Mouse (Mus musculus) mouse embryonic stem cell (cell line): Measurements from ENCODE around the gene Tspan13.

ENCODE experiments used
- in situ Hi-C, 2 experiments: fragments of 300-500 bp; cut with MboI; formaldehyde crosslinking; loops; 1 replicate in 1 of 2; 3 replicates in 1 of 2; pipeline ENCODE4 v1.14.3; 2019 to 2020; ENCODE audit warnings: low sequenced_read_pairs in 2 of 2, low pct_unique_long_range_greater_than_20kb in 1 of 2, mixed read lengths in 1 of 2; ENCODE audit not compliant: unreplicated experiment in 1 of 2

Tspan13 gene

DNA sequence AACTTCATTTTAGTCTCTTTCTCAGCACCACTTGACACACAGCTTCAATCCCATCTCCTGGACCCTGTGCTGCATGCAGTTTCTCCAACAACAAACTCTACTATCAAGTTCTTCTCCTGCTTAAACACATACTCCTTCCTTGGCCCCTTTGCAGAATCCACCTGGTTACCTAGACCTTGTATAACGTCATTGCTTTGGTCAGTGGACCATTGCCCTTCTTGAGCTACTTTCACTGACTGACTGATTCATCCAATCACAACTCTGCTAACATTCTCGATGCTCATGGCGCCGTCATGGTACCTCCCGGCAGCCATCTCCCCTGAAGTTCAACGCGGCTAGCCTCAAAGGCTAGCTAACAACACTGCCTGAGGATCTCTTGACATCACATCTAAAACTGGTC is 6.2 kb downstream of the Tspan13 start:
- in situ Hi-C loops = no loop called here

DNA sequence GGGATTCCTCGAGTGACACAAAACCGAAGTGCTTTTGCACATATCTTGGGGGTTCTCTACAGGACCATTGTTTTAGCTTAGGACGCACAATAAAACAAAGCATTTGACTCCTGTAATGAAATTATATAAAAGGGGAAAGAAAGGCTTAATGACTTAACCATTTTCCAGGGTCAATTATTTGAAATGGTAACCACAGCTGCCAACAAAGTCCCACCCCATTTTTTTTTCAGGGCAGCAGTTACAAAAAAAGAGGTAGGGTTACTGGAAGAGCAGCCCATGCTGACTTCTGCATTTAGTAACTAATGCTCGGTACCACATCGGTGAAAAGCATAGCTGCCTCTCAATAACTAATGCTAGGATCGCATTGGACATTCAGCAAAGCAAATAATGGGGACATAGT is 6.8 kb downstream of the Tspan13 start:
- in situ Hi-C loops = no loop called here

DNA sequence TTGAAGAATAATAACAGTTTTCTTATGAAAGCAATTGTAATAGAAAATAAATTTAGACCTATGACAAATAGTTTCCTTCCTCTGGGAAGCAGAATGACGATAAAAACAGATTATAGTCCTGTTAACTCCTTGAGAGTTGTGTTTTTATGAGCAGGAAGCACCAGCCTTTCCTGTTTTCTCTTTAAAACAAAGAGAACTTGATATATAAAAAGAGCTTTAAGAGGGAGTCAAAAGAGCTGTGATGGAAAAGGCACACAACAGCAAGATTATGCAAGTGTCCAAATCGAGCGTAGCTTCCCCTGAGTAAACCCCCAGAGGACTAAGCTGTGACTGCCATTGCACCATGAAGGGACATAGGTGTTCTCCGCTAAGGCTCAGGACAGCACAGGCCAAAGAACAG is 9.9 kb downstream of the Tspan13 start:
- in situ Hi-C loops = no loop called here

DNA sequence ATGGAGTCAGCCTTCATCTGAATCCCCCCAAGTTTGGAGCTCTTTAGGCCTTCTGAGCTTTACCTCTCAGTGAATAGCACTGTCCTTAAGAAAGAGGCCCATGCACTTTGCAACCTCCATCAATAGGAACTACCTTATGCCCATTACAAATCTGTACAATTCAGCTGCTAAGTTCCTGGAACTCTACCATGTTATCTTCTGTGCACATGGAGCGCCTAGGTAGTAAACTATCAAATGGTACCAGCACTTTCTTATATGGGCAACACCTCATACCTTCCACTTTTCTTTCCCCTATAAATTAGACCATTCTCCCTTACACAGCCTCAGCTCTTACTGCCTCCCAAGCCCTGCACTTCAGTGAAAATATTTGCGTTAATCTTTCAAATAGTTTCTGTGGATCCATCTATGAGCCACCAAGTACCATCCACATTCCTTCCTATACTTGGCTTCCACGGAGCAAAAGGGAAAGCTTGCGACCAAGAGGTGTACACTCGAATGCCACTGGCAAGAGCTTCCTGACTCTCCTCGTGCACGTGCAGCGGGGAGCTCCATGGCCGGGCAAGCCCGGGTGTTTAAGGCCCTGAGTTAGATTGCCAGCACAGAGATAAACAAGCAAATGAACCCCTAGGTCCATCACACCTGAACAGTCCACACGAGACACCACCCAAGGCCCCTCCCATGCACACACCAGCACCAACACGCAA is 11.5 kb downstream of the Tspan13 start:
- in situ Hi-C loops = no loop called here

DNA sequence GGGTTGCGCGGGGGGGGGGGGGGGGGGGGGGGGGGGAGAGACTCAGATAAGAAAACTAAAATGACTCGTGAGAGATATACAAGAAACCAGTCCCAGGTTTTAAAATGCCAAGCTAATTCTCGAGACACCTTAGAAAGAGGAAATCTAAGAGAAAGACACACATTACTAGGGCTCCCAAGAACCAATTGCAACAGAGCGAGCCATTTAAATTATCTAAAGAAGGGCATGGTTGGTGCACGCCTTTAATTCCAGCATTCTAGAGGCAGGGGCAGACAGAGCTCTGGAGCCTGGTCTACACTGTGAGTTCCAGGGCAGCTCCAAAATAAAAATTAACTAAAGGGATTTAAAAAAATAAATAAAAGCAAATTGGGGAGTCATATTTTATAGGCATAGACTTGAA is 12.6 kb downstream of the Tspan13 start:
- in situ Hi-C loops = no loop called here

DNA sequence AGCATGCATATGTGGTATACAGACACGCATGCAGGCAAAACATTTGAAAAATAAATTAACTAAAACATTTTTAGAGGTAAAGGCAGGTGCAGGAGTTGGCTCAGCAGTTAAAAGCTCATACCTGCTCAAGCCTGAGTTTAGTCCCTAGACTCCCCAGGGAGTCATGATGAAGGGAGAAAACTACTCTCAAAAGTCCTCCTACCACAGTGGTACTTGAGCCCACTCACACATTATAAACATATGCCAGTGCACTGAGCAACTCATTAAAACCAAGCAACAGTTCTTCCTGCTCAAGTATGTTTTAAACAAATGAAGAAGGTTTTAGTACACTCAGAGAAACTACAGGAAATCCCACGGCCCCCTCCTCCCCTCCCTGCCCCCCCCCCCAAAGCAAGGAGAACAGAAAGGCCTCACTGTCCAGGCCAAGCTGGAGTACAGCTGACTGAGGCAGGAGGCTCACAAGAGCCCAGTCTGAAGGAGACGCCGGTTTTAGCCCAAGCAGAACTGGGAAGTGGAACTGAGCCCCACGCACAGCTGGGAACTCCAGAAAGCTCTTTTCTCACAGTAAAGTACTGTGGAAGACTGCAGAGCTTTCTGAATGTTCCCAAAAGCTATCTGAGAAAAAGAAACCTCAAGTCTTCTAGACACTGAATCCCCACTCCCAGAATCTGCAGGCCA is 13.2 kb downstream of the Tspan13 start:
- in situ Hi-C loops = no loop called here

DNA sequence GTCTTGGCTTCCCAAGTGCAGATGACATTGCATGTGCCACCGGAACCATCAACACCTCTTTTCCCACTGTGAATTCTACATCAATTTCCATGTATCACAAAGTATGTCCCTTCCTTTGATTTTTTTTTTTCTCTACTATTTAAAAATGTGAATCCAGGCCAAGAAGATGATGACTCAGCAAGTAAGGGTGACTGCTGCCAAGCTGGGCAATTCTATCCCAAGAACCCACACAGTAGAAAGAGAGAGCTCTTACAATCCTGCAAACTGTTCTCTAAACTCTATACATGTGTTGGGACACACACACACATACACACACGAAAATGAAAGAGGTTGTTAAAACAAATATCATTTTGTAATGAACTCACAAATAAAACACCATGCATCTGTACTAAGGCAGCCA is 15.1 kb downstream of the Tspan13 start:
- in situ Hi-C loops = no loop called here

DNA sequence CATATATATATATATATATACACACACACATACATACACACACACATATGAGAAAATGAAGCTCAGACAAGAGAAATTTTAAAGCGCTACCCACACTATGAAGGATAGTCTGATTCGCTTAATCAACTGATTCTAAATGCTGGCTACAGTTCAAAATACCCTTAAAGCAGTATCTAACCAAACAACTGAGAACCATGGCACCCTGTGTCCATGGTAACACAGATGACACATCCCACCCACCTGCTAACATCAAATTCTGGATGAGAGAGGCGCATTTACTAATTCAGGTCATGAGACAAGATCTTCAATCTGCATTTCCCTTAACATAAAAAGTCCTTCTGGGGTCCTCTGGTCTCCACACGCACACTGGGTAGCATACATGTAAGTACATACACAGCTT is 16.2 kb downstream of the Tspan13 start:
- in situ Hi-C loops = no loop called here

DNA sequence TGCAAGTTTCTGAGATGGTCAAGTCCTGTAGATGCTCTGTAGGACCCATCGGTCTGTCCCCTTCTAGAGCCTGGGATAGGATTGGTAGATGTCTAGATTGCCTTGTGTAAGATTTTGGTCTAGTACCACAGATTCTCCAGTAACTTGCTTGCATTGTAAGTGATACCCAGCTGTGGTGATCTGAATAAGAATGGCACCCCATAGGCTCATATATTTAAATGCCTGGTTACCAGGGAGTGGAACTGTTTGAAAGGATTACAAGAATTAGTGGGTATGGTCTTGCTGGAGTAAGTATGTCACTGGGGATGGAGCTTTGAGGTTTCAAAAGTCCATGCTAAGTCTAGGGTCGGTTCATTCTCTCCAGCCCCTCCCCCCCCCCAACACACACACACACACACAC is 21.6 kb downstream of the Tspan13 start:
- in situ Hi-C loops = no loop called here

DNA sequence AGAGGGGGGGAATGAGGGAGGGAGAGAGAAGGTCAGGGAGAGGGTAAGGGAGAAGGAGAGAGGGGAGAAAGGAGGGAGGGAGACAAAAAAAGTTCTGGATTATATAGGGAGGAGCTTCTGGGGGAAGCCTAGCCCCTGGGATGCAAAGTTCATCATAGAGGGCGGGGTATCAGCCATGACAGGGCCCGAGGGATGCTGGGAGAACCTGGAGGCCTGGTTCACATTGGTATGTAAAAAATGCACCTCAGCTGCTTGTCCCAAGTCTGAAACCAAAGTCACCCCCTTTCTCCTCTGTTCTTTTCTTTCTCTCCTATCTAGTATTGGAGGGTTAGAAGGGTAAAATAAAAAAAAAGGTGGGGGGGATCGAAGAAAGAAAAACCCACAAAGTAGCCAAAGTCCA is 22.2 kb downstream of the Tspan13 start:
- in situ Hi-C loops = no loop called here

DNA sequence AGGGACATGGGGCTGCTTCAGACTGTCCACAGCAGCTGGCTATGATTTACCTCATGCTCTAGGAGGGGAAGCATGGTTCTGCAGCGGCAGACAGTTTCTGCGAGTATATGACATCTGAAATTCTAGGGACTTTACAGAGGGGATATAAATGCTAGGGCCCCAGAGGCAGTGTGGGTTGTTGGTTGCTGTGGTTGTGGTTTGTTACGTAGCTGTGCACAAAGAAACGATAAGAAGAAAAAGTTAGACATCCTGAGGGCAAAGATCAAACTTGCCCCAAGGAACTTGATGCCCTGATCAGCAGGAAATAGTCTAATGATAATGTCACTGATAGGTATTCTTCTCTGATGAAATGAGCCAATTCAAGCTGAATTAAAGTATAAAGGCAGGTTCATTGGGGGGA is 22.7 kb downstream of the Tspan13 start:
- in situ Hi-C loops = no loop called here

DNA sequence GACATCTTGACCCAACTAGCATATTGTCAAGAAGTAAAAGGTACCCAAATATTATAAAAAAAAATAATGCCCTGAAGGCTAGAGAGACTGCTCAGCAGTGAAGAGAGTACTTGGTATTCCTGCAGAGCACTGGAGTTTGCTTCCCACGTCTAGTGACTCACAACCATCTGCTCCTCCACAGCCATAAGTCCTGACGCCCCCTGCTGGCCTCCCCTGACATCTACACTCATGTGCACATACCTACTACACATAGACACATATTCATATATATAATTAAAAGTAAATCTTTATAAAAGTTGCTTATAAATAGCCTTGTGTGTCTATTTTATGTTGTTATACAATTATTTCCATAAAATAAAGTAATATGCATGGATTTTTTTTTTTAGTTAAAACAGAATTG is 24.5 kb downstream of the Tspan13 start:
- in situ Hi-C loops = no loop called here

DNA sequence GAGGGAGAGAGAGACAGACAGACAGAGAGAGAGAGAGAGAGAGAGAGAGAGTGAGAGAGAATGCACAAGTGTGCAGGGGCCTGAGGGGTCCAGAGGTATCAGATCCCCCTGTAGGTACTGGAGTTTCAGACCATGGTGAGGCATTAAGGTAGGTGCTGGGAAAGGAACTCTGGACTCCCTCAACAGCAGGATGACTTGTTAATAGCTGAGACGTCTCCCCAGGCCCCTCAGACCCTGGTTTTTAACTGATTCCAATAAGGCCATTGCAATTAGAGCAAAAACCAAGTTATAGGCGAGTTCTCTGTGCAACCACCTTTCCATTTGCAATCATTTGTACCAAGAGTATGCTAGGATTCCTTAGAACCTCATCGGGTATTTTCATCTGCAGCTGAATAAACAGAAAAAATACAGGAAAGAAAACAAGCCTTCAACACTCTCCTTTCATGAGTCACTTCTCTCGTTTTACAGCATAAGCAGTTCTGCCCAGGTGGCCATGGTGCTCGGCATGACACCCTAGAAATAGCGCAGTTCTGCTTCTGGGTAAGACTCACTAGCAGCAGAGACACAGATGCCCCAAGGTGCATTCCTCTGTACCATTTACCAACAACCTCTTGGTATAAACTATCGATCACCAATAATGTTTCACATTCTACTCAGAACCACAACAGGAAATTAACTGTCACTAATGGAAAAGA is 28.9 kb downstream of the Tspan13 start:
- in situ Hi-C loops = no loop called here

DNA sequence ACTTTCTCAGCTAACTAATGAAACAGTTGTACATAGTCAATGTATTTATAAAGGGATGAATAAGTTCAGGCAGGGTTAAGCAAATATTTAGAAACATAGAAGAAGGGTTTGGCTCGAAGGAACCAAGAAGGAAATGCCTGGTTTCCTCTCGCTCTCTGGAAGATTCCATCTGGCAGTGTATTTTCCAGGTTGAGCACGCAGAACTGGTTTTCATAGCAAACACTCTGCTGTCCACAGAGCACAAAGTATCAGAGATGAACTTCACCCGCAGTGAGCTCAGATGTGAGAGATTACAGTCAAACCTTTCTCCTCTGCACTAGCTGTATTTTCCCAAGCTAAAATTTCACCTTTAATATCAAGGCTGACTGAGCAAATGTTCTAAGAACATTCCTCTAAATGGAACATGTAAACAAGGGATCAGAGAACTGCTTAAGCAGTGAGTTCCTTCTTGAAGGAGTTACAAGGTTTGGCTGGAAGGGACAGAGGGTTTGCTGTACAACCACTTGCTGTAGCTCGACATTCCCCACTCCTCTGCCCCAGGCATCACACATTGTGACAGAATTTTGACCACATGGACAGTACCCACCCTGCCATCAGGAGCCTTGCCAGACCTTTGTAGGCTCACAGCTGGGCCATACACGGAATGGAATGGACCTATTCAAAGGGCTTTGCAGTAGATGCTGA is 33.8 kb downstream of the Tspan13 start:
- in situ Hi-C loops = no loop called here

DNA sequence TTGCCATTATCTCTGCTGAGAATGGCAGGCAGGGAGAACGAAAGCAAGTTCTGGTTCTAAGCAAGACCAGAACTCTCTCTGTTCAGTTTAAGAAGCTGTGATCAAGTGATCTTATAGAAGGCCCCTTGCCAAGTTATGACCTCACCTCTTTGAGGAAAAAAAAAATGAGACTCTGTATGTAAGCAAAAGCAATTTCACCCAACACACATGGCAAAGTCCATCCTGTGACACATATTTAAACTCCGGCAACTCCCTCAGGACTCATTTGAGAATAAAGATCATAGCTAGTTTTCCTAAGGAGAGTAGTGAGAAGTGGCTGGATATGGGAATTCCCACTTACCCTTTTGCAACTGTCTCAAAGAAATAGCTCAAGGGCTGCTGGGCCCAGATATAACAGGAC is 34.7 kb downstream of the Tspan13 start:
- in situ Hi-C loops = no loop called here

DNA sequence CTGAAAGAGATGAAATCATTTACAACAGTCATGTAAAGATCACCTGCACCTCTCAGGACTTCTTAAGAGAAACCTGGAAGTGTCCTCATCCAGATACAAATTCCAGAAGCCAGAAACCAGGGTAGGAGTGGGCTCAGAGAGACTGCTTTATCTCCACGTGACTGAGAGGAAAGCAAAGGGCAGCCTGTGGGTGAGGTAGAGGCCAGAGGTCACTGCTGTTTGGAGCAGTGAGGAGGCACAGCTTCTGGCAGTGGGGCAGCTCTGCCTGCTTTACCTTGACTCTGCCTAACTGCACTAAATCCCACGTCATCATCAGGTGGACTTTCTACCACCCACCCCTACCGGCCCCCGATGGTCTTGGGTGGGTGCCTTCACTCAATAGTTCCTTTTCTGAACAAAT is 37.6 kb downstream of the Tspan13 start:
- in situ Hi-C loops = no loop called here

DNA sequence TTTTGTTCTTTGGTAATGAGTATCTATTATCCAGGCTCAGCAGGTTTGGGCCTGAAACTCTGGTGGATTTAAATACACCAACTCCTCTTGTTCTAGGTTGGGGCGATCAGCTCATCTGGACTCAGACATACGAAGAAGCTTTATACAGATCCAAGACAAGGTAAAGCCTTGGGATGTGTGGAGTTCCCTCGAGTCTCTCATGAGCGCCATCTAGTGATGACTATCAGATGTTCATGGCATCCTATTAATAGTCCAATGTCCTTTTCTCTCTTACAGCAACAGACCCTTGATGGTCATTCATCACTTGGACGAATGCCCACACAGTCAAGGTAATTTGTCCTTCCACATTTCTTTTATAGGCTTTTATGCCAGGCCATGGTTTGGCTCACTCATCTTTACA is 46.5 kb downstream of the Tspan13 start:
- in situ Hi-C loops = no loop called here

DNA sequence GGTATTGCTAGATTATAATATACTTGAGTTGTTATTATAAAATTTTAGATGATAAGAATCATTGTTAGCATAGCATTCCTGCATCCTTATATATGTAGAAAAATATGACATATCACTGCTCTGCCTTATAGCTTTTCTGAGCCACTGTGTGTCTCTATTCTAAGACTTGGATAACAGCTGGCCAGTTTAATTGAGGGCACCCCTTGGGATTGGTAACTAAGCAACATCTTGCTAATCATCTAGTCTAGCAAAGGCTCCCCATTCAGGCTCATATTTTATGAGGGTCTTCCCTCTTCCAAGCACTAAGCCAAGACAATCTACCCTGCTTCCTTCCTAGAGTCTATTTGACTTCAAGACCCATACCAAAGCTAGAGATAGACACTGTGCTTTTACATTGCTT is 48.2 kb downstream of the Tspan13 start:
- in situ Hi-C loops = no loop called here

DNA sequence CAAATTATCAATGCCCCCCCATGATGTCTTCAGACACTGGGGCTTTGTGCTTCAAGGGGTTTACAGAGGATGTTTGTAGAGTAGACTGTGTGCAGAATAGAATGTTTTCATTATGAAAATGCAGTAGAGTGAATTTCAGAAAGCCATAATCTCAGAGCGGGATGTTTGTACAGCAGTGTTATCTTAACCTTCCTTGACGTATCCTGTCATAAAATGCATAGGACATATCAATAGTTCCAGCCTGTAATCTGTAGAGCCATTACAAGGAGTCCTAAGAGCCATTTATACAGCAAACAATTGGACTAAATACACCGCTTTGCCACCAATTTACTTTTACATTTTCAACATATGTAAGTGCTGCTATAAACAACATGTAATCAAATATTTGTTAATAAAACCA is 48.7 kb downstream of the Tspan13 start:
- in situ Hi-C loops = no loop called here
